Mouse (Mus musculus) cerebellum, adult 8-10 months (tissue): ENCODE results near the gene Atcay.
"Not testable (repeated sequence)": the region's sequence is repeated elsewhere in the genome, so short reads cannot be mapped to it uniquely, and the experiment has no call there.

Experiments
- DNase-seq: peaks from one replicate; pipeline ENCODE4 v3.0.0; 2022

Gene Atcay

DNA sequence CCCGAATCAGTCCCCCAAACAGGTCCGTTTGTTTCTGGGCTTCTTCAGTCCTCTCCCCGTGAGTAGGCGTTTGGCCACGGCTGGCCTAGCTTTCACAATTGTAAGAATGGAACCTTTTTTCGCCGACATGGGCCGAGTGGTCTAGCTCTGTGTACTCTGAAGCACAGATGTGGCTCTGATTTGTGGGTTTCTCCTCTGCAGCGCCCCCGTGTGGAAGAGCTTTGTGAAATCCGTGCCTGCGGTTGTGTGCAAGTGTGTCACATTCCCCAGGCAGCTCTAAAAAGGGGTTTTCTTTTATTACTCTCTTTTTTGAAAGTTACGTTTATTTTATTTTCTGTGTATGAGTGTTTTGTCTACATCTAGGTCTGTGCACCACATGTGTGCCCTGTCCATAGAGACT is 10.2 kb upstream of the Atcay start:
- no peak for DNase-seq

DNA sequence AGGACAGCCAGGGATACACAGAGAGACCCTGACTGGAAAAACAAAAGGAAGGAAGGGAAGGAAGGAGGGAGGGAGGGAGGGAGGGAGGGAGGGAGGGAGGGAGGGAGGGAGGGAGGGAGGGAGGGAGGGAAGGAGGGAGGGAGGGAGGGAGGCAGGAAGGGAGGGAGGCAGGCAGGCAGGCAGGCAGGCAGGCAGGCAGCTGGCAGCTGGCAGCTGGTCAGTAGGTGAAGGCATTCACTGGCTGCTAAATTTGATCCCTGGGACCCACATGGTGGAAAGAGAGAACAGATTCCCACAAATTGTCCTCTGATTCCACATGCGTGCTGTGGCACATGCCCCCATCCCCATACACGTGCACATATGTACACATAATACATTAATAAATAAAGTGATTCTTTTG is 8.0 kb upstream of the Atcay start:
- no peak for DNase-seq

DNA sequence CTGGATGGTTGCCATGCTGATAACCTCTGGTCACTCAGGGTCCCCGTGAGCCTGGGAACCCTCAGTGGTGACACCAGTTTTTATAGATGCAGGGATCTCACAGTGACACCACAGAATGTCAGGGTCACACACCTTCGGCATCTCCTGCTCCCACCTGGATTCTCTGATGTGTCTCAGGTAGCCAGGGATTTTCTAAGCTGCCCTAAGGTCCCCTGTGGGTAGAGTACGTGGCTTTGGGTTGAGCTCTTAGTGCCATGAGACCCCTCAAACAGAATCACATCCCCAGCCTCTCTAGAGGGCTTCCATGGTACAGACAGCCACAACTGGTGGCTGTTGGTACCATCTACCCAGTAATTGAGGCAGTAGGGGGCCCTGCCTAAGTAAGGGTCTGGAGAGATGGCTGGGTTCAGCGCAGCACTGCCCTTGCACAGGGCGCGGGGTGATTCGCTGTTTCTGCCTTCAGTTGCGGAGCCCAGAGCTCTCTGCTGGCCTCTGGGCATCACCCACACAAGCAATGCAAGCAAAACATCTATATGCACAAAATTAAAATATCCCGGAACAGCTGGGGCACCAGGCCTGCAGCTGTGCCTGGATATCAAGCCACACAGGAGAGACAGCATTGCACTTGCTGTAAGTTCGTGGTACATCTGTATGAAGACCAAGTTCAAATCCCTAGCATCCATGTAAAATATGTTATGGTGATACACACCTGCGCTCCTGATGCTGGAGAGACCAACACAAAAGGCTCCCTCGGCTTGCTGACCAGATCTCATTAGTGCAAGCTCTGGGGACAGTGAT is 6.0 kb upstream of the Atcay start:
- DNase-seq: no peak

DNA sequence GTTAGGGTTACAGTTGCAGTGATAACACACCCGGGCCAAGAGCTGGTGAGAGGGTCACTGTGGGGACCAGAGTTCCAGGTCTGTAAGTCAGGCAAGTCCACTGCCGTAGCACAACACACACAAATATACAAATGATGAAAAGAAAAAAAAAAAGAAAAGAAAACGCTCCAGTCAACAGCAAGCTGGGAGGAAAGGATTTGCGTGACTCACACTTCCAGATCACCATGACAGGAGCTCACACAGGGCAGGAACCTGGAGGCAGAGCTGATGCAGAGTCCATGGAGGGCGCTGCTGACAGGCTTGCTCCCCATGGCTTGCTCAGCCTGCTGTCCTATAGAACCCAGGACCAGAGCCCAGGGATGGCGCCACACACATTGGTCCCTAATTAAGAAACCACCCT is 3.6 kb upstream of the Atcay start:
- DNase-seq: no peak

DNA sequence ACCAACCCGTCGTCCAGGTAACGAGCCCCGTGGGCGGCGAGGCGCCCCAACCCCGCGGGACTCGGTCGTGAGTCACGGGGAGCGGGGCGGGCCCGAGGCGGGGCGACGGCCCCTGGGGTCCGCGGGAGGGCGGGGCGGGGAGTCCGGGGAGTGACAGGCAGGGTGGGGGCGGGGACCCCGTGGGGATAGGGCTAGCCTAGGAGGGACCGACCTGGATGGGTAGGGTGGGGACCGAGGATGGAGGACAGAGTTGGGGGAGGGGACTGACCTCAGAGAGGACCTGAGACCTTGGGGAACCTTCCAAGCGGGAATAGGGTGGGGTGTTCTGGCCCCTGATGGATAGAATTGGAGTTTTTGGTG is 2.6 kb upstream of the Atcay start:
- DNase-seq: no peak

DNA sequence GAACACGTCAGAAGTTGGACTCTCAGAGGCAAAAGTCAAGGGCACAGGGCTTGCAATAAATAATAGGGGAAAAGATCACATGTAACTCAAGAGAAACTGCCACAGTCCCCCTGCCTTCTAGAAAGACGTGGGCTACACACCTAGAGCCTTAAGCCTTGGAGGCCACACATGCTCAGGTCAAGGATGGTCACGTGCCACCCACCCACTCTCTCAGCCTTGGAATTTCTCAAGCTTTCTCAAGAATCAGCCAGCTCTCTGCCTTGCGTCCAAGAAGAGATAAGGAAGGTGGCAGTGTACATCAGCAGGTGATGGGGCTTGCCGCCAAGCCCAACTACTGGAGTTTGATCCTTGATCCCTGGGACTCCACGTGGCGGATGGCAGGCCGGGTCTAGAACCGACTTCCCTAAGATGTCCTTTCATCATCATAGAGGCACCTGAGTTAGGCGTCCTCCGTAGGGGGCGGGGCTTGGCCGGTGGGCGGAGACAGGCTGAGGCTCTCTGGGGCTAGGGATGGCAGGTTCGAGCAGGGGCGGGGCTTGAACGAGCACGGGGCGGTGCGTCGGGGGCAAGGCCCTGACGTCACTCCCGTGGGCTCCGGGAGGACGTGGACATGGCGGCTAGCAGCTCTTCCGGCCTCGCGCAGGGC is 2.1 kb upstream of the Atcay start, which contains the start of gene Zfr2:
Gene Zfr2 (plus strand): TSS at position 576 of the 646 bp plus-strand sequence.
- DNase-seq: peak; percentile 96

DNA sequence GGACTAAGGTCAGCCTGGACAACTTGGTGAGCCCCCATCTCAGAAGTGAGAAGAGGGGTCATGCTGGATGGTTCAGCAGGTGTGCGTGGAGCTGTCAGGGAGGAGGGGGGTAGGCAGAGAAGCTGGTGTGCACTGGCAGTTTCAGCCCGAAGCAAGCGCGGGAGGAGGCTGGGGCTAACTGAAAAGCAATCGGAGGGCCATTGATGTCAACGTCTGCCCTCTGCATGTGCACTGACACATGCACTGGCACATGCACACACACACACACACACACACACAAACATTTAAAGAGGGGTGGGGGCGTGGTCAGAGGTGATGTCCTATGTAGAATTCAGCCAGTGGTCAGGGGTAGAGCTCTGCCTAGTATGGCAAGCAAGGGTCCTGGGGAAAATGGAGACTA is 803 bp upstream of the Atcay start:
- DNase-seq: no peak

DNA sequence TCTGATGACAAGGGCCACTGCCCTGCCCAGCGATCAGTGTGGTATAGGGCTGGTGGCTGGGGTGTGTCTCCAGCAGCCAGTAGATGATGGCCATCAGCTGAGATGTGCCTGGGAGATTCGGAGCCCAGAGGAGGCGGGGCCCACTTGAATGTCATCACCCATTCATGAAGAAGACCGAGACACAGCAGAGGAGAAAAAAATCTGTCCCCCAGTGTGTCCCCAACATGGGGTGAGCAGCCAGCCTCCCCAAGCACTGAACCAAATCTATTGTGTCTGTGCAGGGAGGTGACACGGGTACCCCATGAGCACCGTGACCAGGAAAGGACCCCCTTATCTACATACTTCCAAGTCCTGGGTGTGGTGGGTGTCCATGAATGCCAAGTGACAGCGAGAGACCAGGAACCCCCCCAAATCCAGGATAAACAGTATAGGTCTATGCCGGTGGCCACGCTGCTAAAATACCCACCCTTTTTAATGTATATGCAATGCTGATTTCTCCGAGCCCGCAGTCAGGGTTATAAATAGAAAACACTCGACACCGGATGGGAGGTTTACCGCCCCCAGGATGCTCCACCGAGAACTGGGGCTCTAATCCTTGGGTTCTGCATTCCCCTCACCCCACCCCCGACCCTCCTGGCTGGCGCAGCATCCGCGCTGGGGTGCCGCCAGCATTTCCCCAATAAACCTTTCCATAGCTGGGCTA is 747 bp downstream of the Atcay start:
- no peak for DNase-seq

DNA sequence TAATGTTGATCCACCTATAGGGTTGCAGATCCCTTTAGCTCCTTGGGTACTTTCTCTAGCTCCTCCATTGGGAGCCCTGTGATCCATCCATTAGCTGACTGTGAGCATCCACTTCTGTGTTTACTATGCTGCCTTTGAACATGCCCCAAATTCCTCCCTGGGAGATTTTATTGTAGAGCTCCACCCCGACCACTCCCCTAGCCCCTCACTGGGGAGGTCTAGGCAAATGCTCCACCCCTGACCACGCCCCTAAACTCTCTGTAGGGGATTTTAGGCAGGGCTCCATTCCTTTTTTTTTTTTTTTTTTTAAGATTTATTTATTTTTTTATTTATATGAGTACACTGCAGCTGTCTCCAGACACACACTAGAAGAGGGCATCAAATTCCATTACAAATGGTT is 6.9 kb downstream of the Atcay start:
- not testable (repeated sequence) for DNase-seq

DNA sequence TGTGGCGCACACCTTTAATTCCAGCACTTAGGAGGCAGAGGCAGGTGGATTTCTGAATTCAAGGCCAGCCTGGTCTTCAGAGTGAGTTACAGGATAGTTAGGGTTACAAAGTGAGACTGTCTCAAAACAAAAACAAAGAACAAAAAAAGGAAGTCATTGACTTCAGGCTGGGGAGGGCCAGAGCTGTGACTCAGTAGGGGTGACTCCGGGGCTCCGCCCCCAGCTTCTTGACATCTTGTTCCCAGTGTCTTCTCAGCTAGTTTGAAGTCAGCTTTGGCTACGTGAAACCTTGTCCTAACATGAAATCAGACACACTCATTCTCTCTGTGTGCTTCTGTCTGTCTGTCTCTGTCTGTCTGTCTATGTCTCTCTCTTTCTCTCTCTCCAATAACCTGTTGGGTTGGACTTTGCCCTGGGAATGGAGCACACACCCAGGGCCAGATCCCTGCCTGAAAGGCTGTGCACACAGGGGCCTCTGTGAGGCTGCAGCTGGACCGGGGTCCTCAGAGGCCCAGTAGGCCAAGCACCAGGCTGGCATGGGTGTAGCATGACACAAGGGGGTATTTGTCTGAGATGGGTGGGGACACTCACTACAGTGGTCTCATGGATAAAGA is 9.1 kb downstream of the Atcay start:
- no peak for DNase-seq

DNA sequence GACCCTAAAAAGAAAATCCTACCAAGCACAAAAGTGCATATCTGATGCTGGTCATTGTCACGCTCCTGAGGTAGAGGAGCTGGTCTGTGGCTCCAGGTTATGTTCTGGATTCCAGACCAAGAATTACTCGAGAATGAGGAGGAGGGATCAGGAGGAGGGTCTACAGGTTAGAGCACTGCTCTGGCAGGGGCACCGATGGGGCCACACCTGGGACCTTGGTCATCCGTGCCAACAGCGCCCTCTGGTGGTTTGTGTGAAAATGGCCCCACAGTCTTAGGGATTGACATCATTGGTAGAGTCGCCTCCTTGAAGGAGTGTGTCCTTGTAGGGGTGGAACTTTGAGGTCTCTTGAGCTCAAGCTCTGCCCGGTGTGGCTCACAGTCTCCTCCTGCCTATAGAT is 12.7 kb downstream of the Atcay start:
- peak; percentile 69 for DNase-seq

DNA sequence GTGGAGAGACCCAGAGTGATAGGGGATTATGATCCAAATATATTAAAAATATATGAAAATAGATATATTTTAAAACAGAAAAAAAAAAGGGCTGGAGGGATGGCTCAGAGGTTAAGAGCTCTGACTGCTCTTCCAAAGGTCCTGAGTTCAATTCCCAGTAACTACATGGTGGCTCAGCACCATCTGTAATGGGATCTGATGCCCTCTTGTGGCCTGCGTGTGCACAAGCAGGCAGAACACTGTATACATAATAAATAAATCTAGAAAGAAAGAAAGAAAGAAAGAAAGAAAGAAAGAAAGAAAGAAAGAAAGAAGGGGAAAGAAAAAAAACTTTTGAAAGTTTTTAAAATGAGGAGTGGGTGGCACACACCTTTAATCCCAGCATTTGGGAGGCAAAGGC is 13.4 kb downstream of the Atcay start:
- not testable (repeated sequence) for DNase-seq

DNA sequence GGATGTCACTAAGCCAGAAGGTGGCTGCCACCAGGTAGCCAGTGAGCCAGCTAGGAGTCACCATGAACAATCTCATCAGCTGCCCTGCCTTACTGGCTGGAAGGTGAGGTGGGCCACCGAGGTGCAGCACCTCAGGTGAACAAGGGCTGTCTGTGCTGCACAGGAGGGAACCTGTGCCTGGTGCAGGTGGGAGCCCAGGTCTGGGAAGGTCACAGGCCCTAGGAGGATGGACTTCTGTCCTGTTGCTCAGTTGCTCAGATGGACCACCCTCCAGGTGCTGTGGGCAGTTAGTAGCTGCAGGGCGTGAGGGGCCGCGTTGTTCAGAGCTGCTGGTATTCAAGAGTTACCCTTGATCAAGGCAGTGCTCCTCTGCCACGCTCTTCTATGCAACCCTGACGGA is 13.8 kb downstream of the Atcay start:
- DNase-seq: no peak

DNA sequence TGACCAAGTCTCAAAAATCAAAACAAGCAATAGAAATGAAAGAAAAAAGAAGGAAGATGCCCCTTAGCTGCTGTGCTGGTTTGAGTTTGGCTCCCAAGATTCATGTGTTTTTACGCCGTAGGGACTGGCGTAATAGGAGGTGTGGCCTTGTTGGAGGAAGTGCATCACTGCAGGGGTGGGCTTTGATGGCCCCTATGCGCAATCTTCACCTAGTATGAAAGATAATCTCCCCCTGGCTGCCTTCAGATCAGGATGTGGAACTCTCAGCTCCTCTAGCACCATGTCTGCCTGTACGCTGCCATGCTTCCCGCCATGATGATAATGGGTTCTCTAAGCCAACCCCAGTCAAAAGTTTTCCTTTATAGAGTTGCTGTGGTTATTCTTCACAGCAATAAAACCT is 14.4 kb downstream of the Atcay start:
- DNase-seq: no peak

DNA sequence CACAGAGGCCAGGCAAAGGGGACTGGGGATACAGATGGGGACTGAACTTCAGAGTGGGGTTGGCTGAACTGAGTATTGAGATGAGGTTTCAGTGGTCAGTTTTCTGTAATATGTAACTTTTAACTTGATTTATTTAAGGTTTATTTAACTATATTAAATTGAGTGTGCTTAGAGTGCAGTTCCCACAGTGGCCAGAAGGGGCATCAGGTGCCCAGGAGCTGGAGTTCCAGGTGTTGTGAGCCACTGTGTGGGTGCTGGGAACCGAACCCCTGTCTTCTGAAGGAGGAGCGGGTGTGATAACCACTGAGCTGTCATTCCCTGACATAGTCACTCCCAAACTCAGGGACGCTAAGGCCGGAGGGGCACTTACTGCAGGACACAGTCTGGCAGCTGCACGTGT is 20.5 kb downstream of the Atcay start:
- DNase-seq: no peak

DNA sequence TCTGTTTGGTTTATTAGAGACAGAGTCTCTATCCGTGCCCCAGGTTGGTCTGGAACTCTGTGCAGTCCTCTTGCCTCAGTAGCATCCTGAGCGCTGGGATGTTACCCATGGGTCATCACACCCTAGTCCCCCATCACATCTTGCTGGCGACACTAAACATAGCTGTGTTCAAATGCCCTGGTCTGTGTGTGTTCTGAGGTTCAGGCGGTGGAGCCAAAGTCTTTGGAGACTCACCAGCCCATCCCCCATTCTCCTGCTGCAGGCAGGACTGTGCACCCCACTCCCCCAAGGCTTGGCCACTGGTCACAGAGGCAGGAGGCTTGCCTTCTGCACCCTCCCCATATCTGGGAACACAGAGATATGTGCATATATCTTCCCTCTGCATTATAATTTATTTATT is 26.5 kb downstream of the Atcay start:
- DNase-seq: no peak

DNA sequence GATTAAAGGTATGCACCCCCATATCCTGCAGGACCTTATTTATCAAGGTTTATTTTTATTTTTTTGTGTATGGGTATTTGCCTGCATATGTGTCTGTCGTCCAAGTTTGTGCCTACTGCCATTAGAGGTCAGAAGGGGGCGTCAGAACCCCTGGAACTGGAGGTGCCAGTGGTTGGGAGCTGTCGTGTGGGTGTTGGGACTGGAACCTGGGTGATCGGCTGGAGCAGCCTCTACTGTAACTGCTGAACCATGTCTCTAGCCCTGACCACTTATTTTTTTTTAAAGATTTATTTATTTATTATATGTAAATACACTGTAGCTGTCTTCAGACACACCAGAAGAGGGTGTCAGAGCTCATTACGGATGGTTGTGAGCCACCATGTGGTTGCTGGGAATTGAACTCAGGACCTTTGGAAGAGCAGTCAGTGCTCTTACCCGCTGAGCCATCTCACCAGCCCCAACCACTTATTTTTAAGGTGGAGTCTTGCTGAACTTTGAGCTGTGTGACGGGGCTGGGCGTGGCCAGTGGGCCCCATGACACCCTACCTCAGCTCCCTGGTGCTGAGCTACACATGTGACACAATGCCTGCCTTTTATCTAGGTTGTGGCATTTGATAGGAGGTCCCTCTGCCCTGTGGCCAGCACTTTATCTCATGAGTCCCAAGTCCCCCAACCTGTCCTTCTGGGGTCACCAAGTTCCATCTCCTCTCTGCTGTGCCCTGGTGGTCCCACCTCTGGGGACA is 27.5 kb downstream of the Atcay start:
- DNase-seq: no peak

DNA sequence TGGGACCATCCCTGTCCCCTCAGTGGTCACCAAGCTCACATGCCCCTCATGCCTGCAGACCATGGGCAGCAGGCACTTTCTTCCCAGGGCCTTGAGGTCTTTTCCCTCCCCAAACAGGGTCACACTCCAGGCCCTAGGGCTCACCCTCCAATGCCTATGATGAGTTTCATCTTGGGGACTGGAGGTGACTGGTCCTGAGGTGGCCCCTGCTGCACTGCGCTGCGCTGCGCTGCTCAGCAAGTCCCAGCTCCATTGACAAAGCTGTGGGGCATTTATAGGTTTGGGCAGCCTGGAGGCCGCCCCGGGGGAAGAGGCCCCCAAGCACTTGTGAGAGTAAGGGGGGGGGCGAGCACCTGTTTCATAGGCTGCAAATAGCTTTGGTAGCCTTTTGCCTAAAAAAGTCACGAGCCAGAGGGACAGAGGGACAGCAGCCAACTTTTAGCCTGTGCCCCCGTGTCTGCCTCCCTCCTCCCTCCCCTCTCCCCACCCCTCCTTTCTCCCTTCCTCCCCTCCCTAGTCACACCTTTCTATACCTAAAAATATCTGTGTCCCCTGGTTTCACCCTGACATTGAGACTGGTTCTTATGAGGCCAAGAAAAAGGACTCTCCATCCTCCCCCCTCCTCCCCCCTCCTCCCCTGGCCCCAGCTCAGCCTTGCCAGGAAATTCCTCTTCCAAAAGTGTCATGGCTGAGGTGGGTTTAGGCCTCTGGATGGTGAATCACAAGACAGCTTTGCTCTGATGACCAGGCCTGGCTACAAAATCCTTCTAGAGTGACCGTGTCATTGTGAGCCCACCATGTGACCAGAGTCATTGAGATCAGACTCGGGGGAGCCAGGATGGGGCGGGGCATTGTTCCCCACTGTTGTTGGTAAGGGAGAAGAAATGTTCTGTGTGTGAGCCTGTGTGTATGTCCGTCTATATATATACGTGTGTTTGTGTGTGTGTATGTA is 28.6 kb downstream of the Atcay start, which contains the start of gene Nmrk2:
Gene Nmrk2 (minus strand): TSS at position 245 of the 952 bp plus-strand sequence.
- no peak for DNase-seq

DNA sequence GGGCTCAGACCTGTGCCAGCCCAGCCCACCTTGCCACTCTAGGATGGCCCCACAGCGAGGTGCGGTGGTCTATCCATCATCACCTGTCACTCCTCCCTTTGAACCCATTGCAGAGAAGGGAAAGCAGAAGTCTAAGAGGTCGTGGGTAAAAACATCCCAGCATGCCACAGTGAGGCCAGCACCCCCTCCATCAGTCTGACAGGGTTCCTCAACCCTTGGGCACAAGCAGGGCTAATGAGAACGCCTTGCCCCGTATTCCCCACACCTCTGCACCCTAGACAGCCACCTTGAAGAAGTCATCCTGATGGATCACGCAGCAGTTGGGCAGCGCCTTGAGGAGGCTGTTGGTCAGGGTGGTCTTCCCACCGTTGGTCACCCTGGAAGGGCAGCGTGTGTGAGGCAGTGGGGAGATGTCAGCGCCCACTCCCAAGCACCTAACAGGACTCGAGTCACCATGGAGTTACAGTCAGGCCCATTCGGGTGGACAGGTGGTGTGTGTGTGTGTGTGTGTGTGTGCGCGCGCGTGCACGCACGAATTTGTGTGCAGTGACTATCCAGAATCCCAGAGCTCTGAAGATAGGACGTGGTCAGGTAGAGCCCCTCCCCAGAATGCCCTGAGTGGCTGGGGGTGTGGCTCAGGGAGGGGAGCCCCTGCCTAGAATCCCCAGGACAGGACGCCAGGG is 29.9 kb downstream of the Atcay start:
- no peak for DNase-seq

DNA sequence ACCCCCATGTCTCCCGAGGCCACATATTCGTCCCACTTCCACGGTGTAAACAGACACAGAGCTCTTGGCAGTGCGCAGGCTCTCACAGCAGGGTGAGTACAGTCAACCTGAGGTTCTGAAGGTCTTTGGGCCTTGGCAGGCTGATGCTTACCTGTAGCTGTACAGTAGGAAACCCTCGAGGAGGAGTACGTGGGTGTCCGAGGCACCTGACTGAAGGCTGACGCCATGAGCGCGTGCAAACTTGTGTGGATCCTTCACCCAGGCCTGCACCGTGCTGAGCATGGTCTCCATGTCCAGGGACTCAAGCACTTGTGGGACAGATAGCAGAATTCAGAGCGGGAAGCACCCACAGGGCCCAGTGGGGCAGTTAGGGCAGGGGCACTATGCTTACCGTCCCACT is 30.5 kb downstream of the Atcay start:
- no peak for DNase-seq

DNA sequence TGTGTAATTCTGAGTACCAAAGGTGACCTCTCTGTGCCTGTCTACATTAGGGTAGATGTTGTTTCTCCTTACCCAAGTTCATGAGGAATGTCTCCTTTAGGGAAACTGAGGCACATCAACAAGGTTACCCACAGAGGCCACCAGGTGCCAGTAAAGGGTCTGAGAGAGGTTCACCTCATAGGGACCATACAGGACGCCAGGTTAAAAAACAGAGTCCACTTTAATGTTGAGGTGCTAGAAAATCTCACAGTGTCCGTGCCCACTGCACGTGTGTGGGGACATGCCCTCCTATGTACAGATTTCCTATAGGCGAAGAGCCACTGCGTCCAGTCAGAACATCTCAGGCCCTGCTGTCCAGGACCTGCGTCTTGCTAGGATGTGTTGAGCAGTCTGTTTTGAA is 31.6 kb downstream of the Atcay start:
- no peak for DNase-seq
